Mouse (Mus musculus): ENCODE measurements around the gene Scgb2b2.

Scgb2b2 gene

GRCm38 (mm10) chr7:31290208-31290607 is at the start of gene Scgb2b2:
TSS of gene Scgb2b2 (plus strand) at chr7:31290508.
- DNase-seq (ENCODE audit: low read depth, low spot score): no peak
- no peaks in the 10 kb centered on the region for H3K36me3 ChIP-seq (ENCODE audit: control insufficient read depth, insufficient read depth, low read length, poor library complexity, severe bottlenecking)

DNA sequence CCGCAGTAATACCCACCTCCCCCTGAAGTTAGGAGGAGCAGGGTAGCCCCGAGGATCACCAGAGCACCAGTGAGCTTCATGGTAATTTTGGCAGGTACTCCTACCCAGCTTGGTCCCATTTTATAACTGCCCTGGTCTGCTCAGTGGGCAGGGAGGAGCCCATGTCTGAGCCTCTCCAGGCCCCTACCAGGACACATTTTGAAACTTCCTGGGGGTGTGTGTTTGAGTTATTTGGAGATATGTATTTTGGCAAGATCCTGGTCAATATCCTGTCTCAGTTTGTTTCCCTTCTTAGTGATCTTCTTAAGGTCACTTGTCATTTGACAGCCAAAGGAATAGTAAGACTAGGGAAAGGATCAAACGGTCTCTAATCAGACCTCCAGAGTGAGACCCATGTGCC is 1.4 kb downstream of the Scgb2b2 start, which contains the start of gene Scgb1b2:
TSS of gene Scgb1b2 (minus strand) at position 101 of the 400 bp plus-strand sequence.
- H3K36me3 ChIP-seq (ENCODE audit: control insufficient read depth, insufficient read depth, low read length, poor library complexity, severe bottlenecking): no peaks in the 10 kb centered on the region
- no peaks in the 10 kb centered on the region for H3K27me3 ChIP-seq (ENCODE audit: control insufficient read depth, insufficient read depth, low read length, poor library complexity, severe bottlenecking)
- DNase-seq (ENCODE audit: low read depth, low spot score): no peak

More at GRCm38 (mm10) chr7:31290208-31290607, at the start of gene Scgb2b2:
- H3K27me3 ChIP-seq (ENCODE audit: control insufficient read depth, insufficient read depth, low read length, poor library complexity, severe bottlenecking): no peaks in the 10 kb centered on the region
